Mouse (Mus musculus): ENCODE data around the gene Meaf6.

GRCm38 (mm10) chr4:125124424-125125209 lies 39.7 kb downstream of the Meaf6 start:
- TF ChIP-seq CTCF (IDR thresholded peaks at IDR 0.05; ENCODE audit: low read depth), result no peak
- no peak for TF ChIP-seq EP300 (optimal IDR thresholded peaks at IDR 0.05)

Measured in stomach, postnatal 0 days (tissue).